Mouse (Mus musculus): ENCODE measurements at regions not wholly inside any gene's neighbourhood (a gene's known extent, or its start where the extent isn't known, plus 50 kb on each side); places are given as distances from the start of the nearest gene placed in this dataset.

GRCm38 (mm10) chr7:117146809-117147208 lies 234.0 kb upstream of the Xylt1 start:
- Histone ChIP-seq H3K9ac (replicated peaks; ENCODE audit: low read depth, low read length) (no peak overlapping the region), H3K4me3 (replicated peaks; ENCODE audit: low read length) (no peak overlapping the region), H3K27ac (ENCODE audit: low read length) (peak overlapping the region; percentile 30; the same call in 1 of the 2 replicates), H3K27me3 (replicated peaks; ENCODE audit: control insufficient read depth, insufficient read depth, low read length) (no peaks in the 10 kb centered on the region), H3K4me1 (replicated peaks; ENCODE audit: control insufficient read depth, insufficient read depth, low read length) (peaks cover 12% of the 10 kb centered on the region), H3K36me3 (ENCODE audit: control insufficient read depth, insufficient read depth) (no peaks in the 10 kb centered on the region), H3K9me3 (ENCODE audit: control insufficient read depth, low read length) (no peaks in the 10 kb centered on the region), H3K4me2 (ENCODE audit: low read length) (no peak overlapping the region)
- 56% methylated on average over 7 of the region's 7 CpGs for WGBS
- peak; percentile 47; the same call in 1 of the 2 replicates for ATAC-seq

GRCm38 (mm10) chr7:117150355-117150754 lies 230.4 kb upstream of the Xylt1 start:
- Histone ChIP-seq H3K4me1 (replicated peaks; ENCODE audit: control insufficient read depth, insufficient read depth, low read length) (peaks cover 20% of the 10 kb centered on the region), H3K4me3 (replicated peaks; ENCODE audit: low read length) (no peak overlapping the region), H3K36me3 (ENCODE audit: control insufficient read depth, insufficient read depth) (no peaks in the 10 kb centered on the region), H3K4me2 (ENCODE audit: low read length) (no peak overlapping the region), H3K9me3 (ENCODE audit: control insufficient read depth, low read length) (no peaks in the 10 kb centered on the region), H3K27me3 (replicated peaks; ENCODE audit: control insufficient read depth, insufficient read depth, low read length) (no peaks in the 10 kb centered on the region), H3K27ac (ENCODE audit: low read length) (no peak overlapping the region), H3K9ac (replicated peaks; ENCODE audit: low read depth, low read length) (no peak overlapping the region)
- WGBS = 22% methylated on average over 8 of the region's 8 CpGs
- no peak for ATAC-seq

GRCm38 (mm10) chr7:117153826-117154550 lies 226.8 kb upstream of the Xylt1 start:
- Histone ChIP-seq H3K4me1 (replicated peaks; ENCODE audit: control insufficient read depth, insufficient read depth, low read length) (peaks cover 13% of the 10 kb centered on the region), H3K27me3 (replicated peaks; ENCODE audit: control insufficient read depth, insufficient read depth, low read length) (no peaks in the 10 kb centered on the region), H3K4me3 (replicated peaks; ENCODE audit: low read length) (no peak overlapping the region), H3K4me2 (ENCODE audit: low read length) (no peak overlapping the region), H3K27ac (ENCODE audit: low read length) (peak overlapping the region; percentile 37), H3K9ac (replicated peaks; ENCODE audit: low read depth, low read length) (no peak overlapping the region), H3K36me3 (ENCODE audit: control insufficient read depth, insufficient read depth) (no peaks in the 10 kb centered on the region), H3K9me3 (ENCODE audit: control insufficient read depth, low read length) (no peaks in the 10 kb centered on the region)
- 65% methylated on average over 5 of the region's 5 CpGs for WGBS
- 0 out of 2 replicates have a peak, but pooled peaks have one; percentile 26 for ATAC-seq

- Histone ChIP-seq H3K36me3 (ENCODE audit: control insufficient read depth, insufficient read depth) (no peaks in the 10 kb centered on the region), H3K9me3 (ENCODE audit: control insufficient read depth, low read length) (no peaks in the 10 kb centered on the region), H3K4me1 (replicated peaks; ENCODE audit: control insufficient read depth, insufficient read depth, low read length) (peaks cover 6% of the 10 kb centered on the region; the same call in 1 of the 2 replicates), H3K27ac (ENCODE audit: low read length) (no peak overlapping the region), H3K4me3 (replicated peaks; ENCODE audit: low read length) (no peak overlapping the region), H3K4me2 (ENCODE audit: low read length) (no peak overlapping the region), H3K9ac (replicated peaks; ENCODE audit: low read depth, low read length) (no peak overlapping the region), H3K27me3 (replicated peaks; ENCODE audit: control insufficient read depth, insufficient read depth, low read length) (no peaks in the 10 kb centered on the region)
- WGBS = 54% methylated on average over 3 of the region's 3 CpGs
- peak; percentile 50; the same call in 1 of the 2 replicates for ATAC-seq
These were observed 219.4 kb upstream of the Xylt1 start for GRCm38 (mm10) chr7:117161193-117161908.

- Histone ChIP-seq H3K4me1 (replicated peaks; ENCODE audit: control insufficient read depth, insufficient read depth, low read length) (no peaks in the 10 kb centered on the region), H3K9me3 (ENCODE audit: control insufficient read depth, low read length) (peaks cover 5% of the 10 kb centered on the region), H3K4me3 (replicated peaks; ENCODE audit: low read length) (no peak overlapping the region), H3K9ac (replicated peaks; ENCODE audit: low read depth, low read length) (no peak overlapping the region), H3K36me3 (ENCODE audit: control insufficient read depth, insufficient read depth) (no peaks in the 10 kb centered on the region), H3K27ac (ENCODE audit: low read length) (no peak overlapping the region), H3K27me3 (replicated peaks; ENCODE audit: control insufficient read depth, insufficient read depth, low read length) (no peaks in the 10 kb centered on the region), H3K4me2 (ENCODE audit: low read length) (no peak overlapping the region)
- ATAC-seq = no peak
- WGBS = 83% methylated on average over 8 of the region's 8 CpGs
These were observed 205.9 kb upstream of the Xylt1 start for GRCm38 (mm10) chr7:117174811-117175422.

GRCm38 (mm10) chr7:117184011-117184410 lies 196.8 kb upstream of the Xylt1 start:
- Histone ChIP-seq H3K36me3 (ENCODE audit: control insufficient read depth, insufficient read depth) (no peaks in the 10 kb centered on the region), H3K9ac (replicated peaks; ENCODE audit: low read depth, low read length) (no peak overlapping the region), H3K9me3 (ENCODE audit: control insufficient read depth, low read length) (no peaks in the 10 kb centered on the region), H3K4me3 (replicated peaks; ENCODE audit: low read length) (no peak overlapping the region), H3K27me3 (replicated peaks; ENCODE audit: control insufficient read depth, insufficient read depth, low read length) (no peaks in the 10 kb centered on the region), H3K27ac (ENCODE audit: low read length) (no peak overlapping the region), H3K4me1 (replicated peaks; ENCODE audit: control insufficient read depth, insufficient read depth, low read length) (no peaks in the 10 kb centered on the region), H3K4me2 (ENCODE audit: low read length) (no peak overlapping the region)
- no peak for ATAC-seq
- 53% methylated on average over 1 of the region's 1 CpGs for WGBS

- no peak for ATAC-seq
- H3K27me3 ChIP-seq (replicated peaks; ENCODE audit: control insufficient read depth, insufficient read depth, low read length) = no peaks in the 10 kb centered on the region
- H3K4me3 ChIP-seq (replicated peaks; ENCODE audit: low read length) = no peak overlapping the region
- no peaks in the 10 kb centered on the region for H3K4me1 ChIP-seq (replicated peaks; ENCODE audit: control insufficient read depth, insufficient read depth, low read length)
- H3K4me2 ChIP-seq (ENCODE audit: low read length) = no peak overlapping the region
- no peaks in the 10 kb centered on the region for H3K36me3 ChIP-seq (ENCODE audit: control insufficient read depth, insufficient read depth)
- no peak overlapping the region for H3K9ac ChIP-seq (replicated peaks; ENCODE audit: low read depth, low read length)
- H3K27ac ChIP-seq (ENCODE audit: low read length) = no peak overlapping the region
- H3K9me3 ChIP-seq (ENCODE audit: control insufficient read depth, low read length) = no peaks in the 10 kb centered on the region
- WGBS = 76% methylated on average over 1 of the region's 1 CpGs
These were observed 194.9 kb upstream of the Xylt1 start for GRCm38 (mm10) chr7:117185891-117186290.

GRCm38 (mm10) chr7:117196611-117197010 lies 184.2 kb upstream of the Xylt1 start:
- H3K4me1 ChIP-seq (replicated peaks; ENCODE audit: control insufficient read depth, insufficient read depth, low read length) = no peaks in the 10 kb centered on the region
- no peaks in the 10 kb centered on the region for H3K36me3 ChIP-seq (ENCODE audit: control insufficient read depth, insufficient read depth)
- H3K4me3 ChIP-seq (replicated peaks; ENCODE audit: low read length) = no peak overlapping the region
- 75% methylated on average over 3 of the region's 3 CpGs for WGBS
- H3K9ac ChIP-seq (replicated peaks; ENCODE audit: low read depth, low read length) = no peak overlapping the region
- no peaks in the 10 kb centered on the region for H3K27me3 ChIP-seq (replicated peaks; ENCODE audit: control insufficient read depth, insufficient read depth, low read length)
- H3K4me2 ChIP-seq (ENCODE audit: low read length) = no peak overlapping the region
- no peak for ATAC-seq
- no peak overlapping the region for H3K27ac ChIP-seq (ENCODE audit: low read length)
- no peaks in the 10 kb centered on the region for H3K9me3 ChIP-seq (ENCODE audit: control insufficient read depth, low read length)

GRCm38 (mm10) chr7:117226294-117226693 lies 154.5 kb upstream of the Xylt1 start:
- H3K4me1 ChIP-seq (replicated peaks; ENCODE audit: control insufficient read depth, insufficient read depth, low read length) = no peaks in the 10 kb centered on the region
- ATAC-seq = no peak
- H3K36me3 ChIP-seq (ENCODE audit: control insufficient read depth, insufficient read depth) = no peaks in the 10 kb centered on the region
- no peak overlapping the region for H3K9ac ChIP-seq (replicated peaks; ENCODE audit: low read depth, low read length)
- H3K4me2 ChIP-seq (ENCODE audit: low read length) = no peak overlapping the region
- H3K4me3 ChIP-seq (replicated peaks; ENCODE audit: low read length) = no peak overlapping the region
- no peaks in the 10 kb centered on the region for H3K27me3 ChIP-seq (replicated peaks; ENCODE audit: control insufficient read depth, insufficient read depth, low read length)
- H3K9me3 ChIP-seq (ENCODE audit: control insufficient read depth, low read length) = no peaks in the 10 kb centered on the region
- no peak overlapping the region for H3K27ac ChIP-seq (ENCODE audit: low read length)
